Mouse (Mus musculus): ENCODE results near the gene AL731706.1. TPM values are rescaled to one million over a fixed set of nuclear protein-coding genes. Genes with fewer than 3 reads are reported as not detected.

The AL731706.1 gene
- polyA plus RNA-seq, 1 experiment from 2014 or later = 15.3 TPM

GRCm38 (mm10) chr2:136854543-136855388 is 36.4 kb downstream of the AL731706.1 start:
- Histone ChIP-seq H3K4me1 (ENCODE audit: control insufficient read depth, insufficient read depth, low read length) (peaks cover 10% of the 10 kb centered on the region), H3K9ac (replicated peaks; ENCODE audit: low read length) (no peak overlapping the region), H3K27me3 (ENCODE audit: control insufficient read depth, insufficient read depth, low read length) (no peaks in the 10 kb centered on the region), H3K4me3 (replicated peaks; ENCODE audit: low read depth, low read length) (no peak overlapping the region), H3K4me2 (ENCODE audit: low read length) (no peak overlapping the region), H3K9me3 (ENCODE audit: control insufficient read depth, low read length) (no peaks in the 10 kb centered on the region), H3K36me3 (ENCODE audit: control insufficient read depth, insufficient read depth, low read length) (no peaks in the 10 kb centered on the region), H3K27ac (replicated peaks; ENCODE audit: low read depth, low read length) (peak overlapping the region; percentile 65)
- 11% methylated on average over 5 of the region's 5 CpGs for WGBS
- ATAC-seq (ENCODE audit: low FRiP score, low TSS enrichment) (peak; percentile 48; the same call in 1 of the 2 replicates), DNase-seq (peak; percentile 32)

GRCm38 (mm10) chr2:136850366-136850765 is 40.8 kb downstream of the AL731706.1 start:
- no peak for ATAC-seq (ENCODE audit: low FRiP score, low TSS enrichment)
- no peak for DNase-seq
- Histone ChIP-seq H3K36me3 (ENCODE audit: control insufficient read depth, insufficient read depth, low read length) (no peaks in the 10 kb centered on the region), H3K4me3 (replicated peaks; ENCODE audit: low read depth, low read length) (no peak overlapping the region), H3K4me2 (ENCODE audit: low read length) (no peak overlapping the region), H3K27me3 (ENCODE audit: control insufficient read depth, insufficient read depth, low read length) (no peaks in the 10 kb centered on the region), H3K4me1 (ENCODE audit: control insufficient read depth, insufficient read depth, low read length) (peaks cover 10% of the 10 kb centered on the region), H3K27ac (replicated peaks; ENCODE audit: low read depth, low read length) (no peak overlapping the region), H3K9me3 (ENCODE audit: control insufficient read depth, low read length) (no peaks in the 10 kb centered on the region), H3K9ac (replicated peaks; ENCODE audit: low read length) (no peak overlapping the region)
- 82% methylated on average over 3 of the region's 3 CpGs for WGBS

GRCm38 (mm10) chr2:136837994-136838393 is 53.2 kb downstream of the AL731706.1 start:
- H3K27me3 ChIP-seq (ENCODE audit: control insufficient read depth, insufficient read depth, low read length) = no peaks in the 10 kb centered on the region
- H3K27ac ChIP-seq (replicated peaks; ENCODE audit: low read depth, low read length) = no peak overlapping the region
- 47% methylated on average over 1 of the region's 1 CpGs for WGBS
- no peak for DNase-seq
- no peaks in the 10 kb centered on the region for H3K36me3 ChIP-seq (ENCODE audit: control insufficient read depth, insufficient read depth, low read length)
- no peak overlapping the region for H3K9ac ChIP-seq (replicated peaks; ENCODE audit: low read length)
- H3K4me3 ChIP-seq (replicated peaks; ENCODE audit: low read depth, low read length) = no peak overlapping the region
- no peaks in the 10 kb centered on the region for H3K4me1 ChIP-seq (ENCODE audit: control insufficient read depth, insufficient read depth, low read length)
- H3K4me2 ChIP-seq (ENCODE audit: low read length) = no peak overlapping the region
- ATAC-seq (ENCODE audit: low FRiP score, low TSS enrichment) = no peak
- H3K9me3 ChIP-seq (ENCODE audit: control insufficient read depth, low read length) = no peaks in the 10 kb centered on the region

GRCm38 (mm10) chr2:136835882-136836281 is 55.3 kb downstream of the AL731706.1 start:
- DNase-seq (peak; percentile 39), ATAC-seq (ENCODE audit: low FRiP score, low TSS enrichment) (no peak)
- H3K36me3 ChIP-seq (ENCODE audit: control insufficient read depth, insufficient read depth, low read length) = no peaks in the 10 kb centered on the region
- no peaks in the 10 kb centered on the region for H3K9me3 ChIP-seq (ENCODE audit: control insufficient read depth, low read length)
- H3K9ac ChIP-seq (replicated peaks; ENCODE audit: low read length) = no peak overlapping the region
- 74% methylated on average over 3 of the region's 3 CpGs for WGBS
- no peak overlapping the region for H3K4me3 ChIP-seq (replicated peaks; ENCODE audit: low read depth, low read length)
- H3K27ac ChIP-seq (replicated peaks; ENCODE audit: low read depth, low read length) = no peak overlapping the region
- H3K27me3 ChIP-seq (ENCODE audit: control insufficient read depth, insufficient read depth, low read length) = no peaks in the 10 kb centered on the region
- no peak overlapping the region for H3K4me2 ChIP-seq (ENCODE audit: low read length)
- no peaks in the 10 kb centered on the region for H3K4me1 ChIP-seq (ENCODE audit: control insufficient read depth, insufficient read depth, low read length)

- H3K4me1 ChIP-seq (ENCODE audit: control insufficient read depth, insufficient read depth, low read length) = no peaks in the 10 kb centered on the region
- no peak overlapping the region for H3K4me3 ChIP-seq (replicated peaks; ENCODE audit: low read depth, low read length)
- no peak overlapping the region for H3K4me2 ChIP-seq (ENCODE audit: low read length)
- 98% methylated on average over 1 of the region's 1 CpGs for WGBS
- ATAC-seq (ENCODE audit: low FRiP score, low TSS enrichment) (no peak), DNase-seq (no peak)
- no peak overlapping the region for H3K27ac ChIP-seq (replicated peaks; ENCODE audit: low read depth, low read length)
- H3K27me3 ChIP-seq (ENCODE audit: control insufficient read depth, insufficient read depth, low read length) = no peaks in the 10 kb centered on the region
- H3K9ac ChIP-seq (replicated peaks; ENCODE audit: low read length) = no peak overlapping the region
- no peaks in the 10 kb centered on the region for H3K9me3 ChIP-seq (ENCODE audit: control insufficient read depth, low read length)
- H3K36me3 ChIP-seq (ENCODE audit: control insufficient read depth, insufficient read depth, low read length) = no peaks in the 10 kb centered on the region
These were observed 56.5 kb downstream of the AL731706.1 start for GRCm38 (mm10) chr2:136834715-136835075.

- 86% methylated on average over 3 of the region's 3 CpGs for WGBS
- Histone ChIP-seq H3K36me3 (ENCODE audit: control insufficient read depth, insufficient read depth, low read length) (no peaks in the 10 kb centered on the region), H3K9me3 (ENCODE audit: control insufficient read depth, low read length) (no peaks in the 10 kb centered on the region), H3K9ac (replicated peaks; ENCODE audit: low read length) (no peak overlapping the region), H3K4me1 (ENCODE audit: control insufficient read depth, insufficient read depth, low read length) (no peaks in the 10 kb centered on the region), H3K27me3 (ENCODE audit: control insufficient read depth, insufficient read depth, low read length) (no peaks in the 10 kb centered on the region), H3K27ac (replicated peaks; ENCODE audit: low read depth, low read length) (no peak overlapping the region), H3K4me2 (ENCODE audit: low read length) (no peak overlapping the region), H3K4me3 (replicated peaks; ENCODE audit: low read depth, low read length) (no peak overlapping the region)
- ATAC-seq (ENCODE audit: low FRiP score, low TSS enrichment) (no peak), DNase-seq (no peak)
These were observed 57.0 kb downstream of the AL731706.1 start for GRCm38 (mm10) chr2:136833976-136834714.

GRCm38 (mm10) chr2:136832936-136833335 is 58.3 kb downstream of the AL731706.1 start:
- Histone ChIP-seq H3K27me3 (ENCODE audit: control insufficient read depth, insufficient read depth, low read length) (no peaks in the 10 kb centered on the region), H3K9ac (replicated peaks; ENCODE audit: low read length) (no peak overlapping the region), H3K4me1 (ENCODE audit: control insufficient read depth, insufficient read depth, low read length) (no peaks in the 10 kb centered on the region), H3K9me3 (ENCODE audit: control insufficient read depth, low read length) (no peaks in the 10 kb centered on the region), H3K36me3 (ENCODE audit: control insufficient read depth, insufficient read depth, low read length) (no peaks in the 10 kb centered on the region), H3K27ac (replicated peaks; ENCODE audit: low read depth, low read length) (no peak overlapping the region), H3K4me2 (ENCODE audit: low read length) (no peak overlapping the region), H3K4me3 (replicated peaks; ENCODE audit: low read depth, low read length) (no peak overlapping the region)
- WGBS = 89% methylated on average over 3 of the region's 3 CpGs
- DNase-seq (no peak), ATAC-seq (ENCODE audit: low FRiP score, low TSS enrichment) (no peak)

Data from midbrain, embryonic 14.5 days (tissue).